8 mouse cellular contexts compared by ENCODE assay signal in the genomic region with DNA sequence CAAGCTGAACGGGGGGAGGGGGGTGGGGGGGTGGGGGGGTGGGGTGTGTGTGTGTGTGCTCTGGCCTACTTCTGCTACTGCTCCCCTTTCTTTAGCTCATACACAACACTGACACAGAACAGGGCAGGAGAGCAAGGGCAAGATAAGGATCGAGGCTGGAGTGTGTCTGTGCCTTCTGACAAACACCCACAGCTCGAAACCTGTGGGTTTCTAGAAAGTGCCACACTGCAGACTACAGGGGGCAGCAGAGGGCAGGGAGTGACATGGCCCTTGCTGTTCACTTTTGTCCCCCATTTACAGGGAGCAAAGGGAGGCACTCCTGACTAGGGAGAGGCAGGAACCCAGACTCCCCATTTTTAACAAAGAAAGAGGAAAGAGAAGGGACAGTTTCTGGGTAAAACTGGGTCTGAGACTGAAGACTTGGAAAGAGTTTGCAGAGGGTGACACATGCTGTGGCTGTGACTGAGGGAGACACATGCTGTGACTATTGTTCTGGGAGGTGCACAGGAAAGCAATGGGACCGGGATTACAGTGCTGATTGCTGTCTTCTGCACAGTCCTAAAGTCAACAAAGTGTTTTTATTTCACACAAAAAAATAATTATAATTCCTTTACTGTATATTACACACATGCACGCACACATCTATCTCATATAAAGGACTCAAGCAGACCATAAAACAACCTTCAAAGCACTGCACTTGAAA. TPM values are rescaled to one million over a fixed set of nuclear protein-coding genes. Genes with fewer than 3 reads are reported as not detected.
DNase-seq lines count a peak whose midpoint lies in the region; ATAC-seq lines count a peak whose summit lies in the region.

No protein-coding gene starts in this region.

- no peaks in the 10 kb centered on the region for H3K27me3 ChIP-seq in liver, embryonic 11.5 days (replicated peaks; ENCODE audit: control insufficient read depth, insufficient read depth, low read length)
- H3K27me3 ChIP-seq in neural tube, embryonic 11.5 days (ENCODE audit: control insufficient read depth, insufficient read depth, low read length) = no peaks in the 10 kb centered on the region

- peak; percentile 40 for DNase-seq in kidney, adult 18-20 months
- DNase-seq in kidney, adult 11 months = no peak
- DNase-seq in ES-CJ7 (ENCODE audit: low read depth, low spot score) = peak; percentile 65
- peak; percentile 50 to 79 for DNase-seq in cerebellum, postnatal 25 days
- peak; percentile 69 to 79 for DNase-seq in heart, postnatal 14 days
- no peak for DNase-seq in liver, embryonic 11.5 days (ENCODE audit: low spot score)
- peak; percentile 46 for DNase-seq in neural tube, embryonic 11.5 days (ENCODE audit: low spot score)

- H3K4me2 ChIP-seq in liver, embryonic 11.5 days = no peak overlapping the region
- no peak overlapping the region for H3K4me2 ChIP-seq in neural tube, embryonic 11.5 days (ENCODE audit: low read depth)

- H3K9me3 ChIP-seq in liver, embryonic 11.5 days (ENCODE audit: control insufficient read depth, low read length) = no peaks in the 10 kb centered on the region
- no peaks in the 10 kb centered on the region for H3K9me3 ChIP-seq in neural tube, embryonic 11.5 days (ENCODE audit: control insufficient read depth, low read length)

- H3K27ac ChIP-seq in liver, embryonic 11.5 days (ENCODE audit: low read depth, low read length) = no peak overlapping the region
- H3K27ac ChIP-seq in neural tube, embryonic 11.5 days (ENCODE audit: low read depth, low read length) = no peak overlapping the region

- intact Hi-C loops in heart, postnatal 14 days (cut with DNase I) = loop anchor here (2.0 kb wide), 1 partner anchor 182 kb away; no protein-coding TSS in a partner anchor

- no peaks in the 10 kb centered on the region for H3K4me1 ChIP-seq in liver, embryonic 11.5 days (replicated peaks; ENCODE audit: control insufficient read depth, insufficient read depth, low read length)
- H3K4me1 ChIP-seq in neural tube, embryonic 11.5 days (ENCODE audit: control insufficient read depth, insufficient read depth, low read length) = no peaks in the 10 kb centered on the region

- ATAC-seq in liver, embryonic 11.5 days (replicated peaks; ENCODE audit: low FRiP score) = peak; percentile 60
- ATAC-seq in neural tube, embryonic 11.5 days (ENCODE audit: insufficient read depth, low FRiP score, low TSS enrichment) = no peak
- no peak for ATAC-seq in erythroid progenitor cell, adult 5-6 weeks (replicated peaks; ENCODE audit: low FRiP score, poor library complexity, severe bottlenecking)

- no peaks in the 10 kb centered on the region for H3K36me3 ChIP-seq in liver, embryonic 11.5 days (ENCODE audit: control insufficient read depth, insufficient read depth, low read length)
- no peaks in the 10 kb centered on the region for H3K36me3 ChIP-seq in neural tube, embryonic 11.5 days (ENCODE audit: control insufficient read depth, insufficient read depth, low read length)

- whole genome bisulfite sequencing in liver, embryonic 11.5 days = 50% methylated on average over 5 of the region's 5 CpGs
- WGBS in neural tube, embryonic 11.5 days = 52% methylated on average over 5 of the region's 5 CpGs

- H3K4me3 ChIP-seq in liver, embryonic 11.5 days (ENCODE audit: low read depth, low read length) = no peak overlapping the region
- H3K4me3 ChIP-seq in neural tube, embryonic 11.5 days (ENCODE audit: low read depth, low read length) = no peak overlapping the region

- no peak overlapping the region for H3K9ac ChIP-seq in liver, embryonic 11.5 days (ENCODE audit: low read depth, low read length)
- no peak overlapping the region for H3K9ac ChIP-seq in neural tube, embryonic 11.5 days (ENCODE audit: low read length)

RNA-seq across cellular contexts. Expression of a gene that starts 16.1 kb away (rescaled TPM):
- 1 to 10 TPM; 6.2 to 6.4 TPM for total RNA-seq in heart, postnatal 14 days (2021)
- 24.0 and 24.8 TPM in 2 replicates for polyA plus RNA-seq in liver, embryonic 11.5 days (2014; fragmentation: Nextera tagmentation; extraction: Ambion mirVana)
- 112 and 118 TPM in 2 replicates for polyA plus RNA-seq in neural tube, embryonic 11.5 days (2014; fragmentation: Nextera tagmentation; extraction: Ambion mirVana)
- total RNA-seq in erythroid progenitor cell, adult 5-6 weeks (2015; ENCODE audit: low replicate concordance) = 6.3 TPM in 1 of 2 replicates, not detected in the other
- total RNA-seq in erythroid progenitor cell, adult 5-6 weeks (2017; ENCODE audit: low replicate concordance) = 1.4 and 2.0 TPM in 2 replicates

Comparison
In these comparisons a context has a peak if more than half of its experiments do, and no peak if none do; other contexts are left out.
1. DNase-seq: peak in kidney, adult 18-20 months (single experiment), ES-CJ7 (single experiment), cerebellum, postnatal 25 days (2 of 2), heart, postnatal 14 days (2 of 2) and neural tube, embryonic 11.5 days (single experiment); none in kidney, adult 11 months (single experiment) and liver, embryonic 11.5 days (single experiment).